Mouse (Mus musculus) mature B cell (primary cell): Measurements from ENCODE around the gene Rac2.

Experiments
- in situ Hi-C: fragments of 300-500 bp; cut with MboI; formaldehyde crosslinking; loops from 2 replicates; pipeline ENCODE4 v1.14.3; 2019

Rac2 gene

DNA sequence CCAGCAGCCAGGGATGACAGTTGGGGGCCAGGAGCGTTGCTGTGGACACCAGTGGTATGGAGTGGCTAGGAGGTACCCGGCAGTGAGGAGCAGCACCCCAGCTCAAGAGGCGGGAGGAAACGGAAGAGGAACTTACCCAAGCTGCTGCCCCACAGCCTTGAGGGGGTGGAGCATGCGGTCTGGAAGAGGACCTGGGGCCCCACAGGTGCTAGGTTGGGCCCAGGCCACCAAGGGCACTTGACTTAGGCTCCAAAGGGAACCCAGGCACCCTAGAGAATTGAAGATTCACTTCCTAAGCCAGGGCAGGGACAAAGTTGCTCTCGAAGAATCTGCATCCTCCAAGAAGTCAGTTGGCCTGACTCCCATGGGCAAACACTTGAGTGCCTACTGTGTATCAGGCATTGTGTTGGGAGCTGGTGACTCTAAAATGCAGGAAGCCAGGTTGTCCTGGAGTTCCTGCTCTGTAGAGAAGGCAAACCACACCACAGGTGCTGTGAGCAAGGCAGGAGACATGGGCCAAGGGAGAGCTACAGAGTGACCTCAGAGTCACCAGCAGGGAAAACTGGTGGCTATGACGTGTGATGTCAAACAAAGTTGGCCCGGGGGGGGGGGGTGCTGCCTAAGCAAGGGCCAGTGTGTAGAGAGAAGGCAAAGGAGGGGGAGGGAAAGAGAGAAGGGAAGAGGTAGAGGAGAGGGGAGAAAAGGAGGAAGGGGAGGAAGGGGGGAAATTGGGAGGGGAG is at the start of gene Rac2:
Gene Rac2 (minus strand): TSS at position 126 of the 740 bp plus-strand sequence.
- in situ Hi-C loops = no loop called here

- in situ Hi-C loops = no loop called here
Observed at GRCm38 (mm10) chr15:78616973-78617372, 44.4 kb upstream of the Rac2 start.

GRCm38 (mm10) chr15:78614536-78614935 is 42.0 kb upstream of the Rac2 start:
- in situ Hi-C loops = no loop called here

DNA sequence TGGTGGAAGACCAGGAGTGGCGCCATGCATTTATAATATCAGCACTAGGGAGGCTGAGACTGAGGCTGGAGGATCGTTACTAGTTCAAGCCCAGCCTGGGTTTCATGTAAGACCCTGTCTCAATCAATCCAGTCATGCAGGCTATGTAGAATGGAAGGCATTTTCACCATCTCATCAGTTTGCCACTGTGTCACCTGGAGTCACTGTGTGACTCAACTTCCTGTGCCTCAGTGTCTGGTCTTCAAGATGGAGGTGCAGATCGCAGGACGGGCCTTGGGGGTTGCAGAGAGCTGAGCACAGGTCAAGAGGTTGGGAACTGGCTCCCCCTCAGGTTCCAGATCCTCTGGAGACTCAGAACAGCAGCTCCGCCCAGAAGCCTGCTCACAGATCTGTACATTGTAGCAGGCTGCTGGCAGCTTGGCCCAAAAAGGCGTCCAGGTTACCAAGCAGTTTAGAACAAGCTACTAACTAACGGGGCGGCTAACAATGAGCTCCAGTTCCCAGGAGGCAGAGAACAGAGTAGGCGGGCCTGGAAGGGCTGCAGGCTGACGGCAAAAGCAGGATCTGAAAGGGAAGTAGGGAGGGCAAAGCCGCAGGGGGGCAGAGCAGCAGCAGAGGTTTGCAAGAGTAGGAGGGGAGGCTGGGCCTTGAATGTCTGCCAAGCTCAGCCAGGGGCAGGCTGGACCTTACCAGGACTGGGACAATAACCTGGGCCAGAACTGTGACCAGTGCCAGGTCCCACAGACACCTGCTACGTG is 38.3 kb upstream of the Rac2 start:
- in situ Hi-C loops = no loop called here

DNA sequence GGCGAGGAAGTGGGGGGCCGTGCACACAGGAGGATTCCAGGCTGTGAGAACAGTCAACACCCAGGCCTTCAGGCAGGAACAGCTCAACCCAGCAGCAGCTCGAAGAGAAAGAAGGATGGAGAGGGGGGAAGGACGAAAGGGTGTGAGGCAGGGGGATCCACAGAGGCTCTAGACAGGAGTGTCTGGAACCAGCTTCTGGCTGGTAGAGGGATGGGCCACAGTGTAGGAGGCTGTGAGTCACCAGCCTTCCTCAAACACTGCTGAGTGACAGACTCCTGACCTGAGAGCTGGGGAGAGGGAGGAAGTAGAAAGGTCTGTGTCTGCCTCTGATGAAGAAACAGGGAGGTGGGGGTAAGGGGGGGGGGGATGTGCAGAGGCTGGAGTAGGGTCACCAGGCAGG is 34.9 kb upstream of the Rac2 start:
- in situ Hi-C loops = no loop called here

DNA sequence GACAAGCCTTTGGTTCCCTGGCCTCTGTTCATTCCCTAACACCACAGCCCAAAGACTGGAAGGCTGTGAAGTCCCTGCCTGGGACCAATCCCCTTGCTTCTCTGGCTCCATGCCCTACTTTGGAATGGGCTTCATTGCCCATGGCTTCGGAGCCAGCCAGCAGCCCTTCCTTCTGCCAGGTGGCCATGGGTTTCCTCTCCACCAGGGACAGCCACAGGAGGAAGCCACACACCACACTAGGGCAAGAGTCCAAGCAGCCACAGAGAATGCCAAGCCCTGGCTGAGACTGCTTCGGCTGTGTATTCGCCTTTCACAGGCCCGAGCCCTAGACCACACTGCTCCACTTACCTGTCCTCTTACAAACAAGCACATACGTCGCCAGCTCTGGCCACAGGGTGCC is 33.5 kb upstream of the Rac2 start:
- in situ Hi-C loops = no loop called here

- in situ Hi-C loops = no loop called here
Observed at GRCm38 (mm10) chr15:78605371-78605791, 32.8 kb upstream of the Rac2 start.

DNA sequence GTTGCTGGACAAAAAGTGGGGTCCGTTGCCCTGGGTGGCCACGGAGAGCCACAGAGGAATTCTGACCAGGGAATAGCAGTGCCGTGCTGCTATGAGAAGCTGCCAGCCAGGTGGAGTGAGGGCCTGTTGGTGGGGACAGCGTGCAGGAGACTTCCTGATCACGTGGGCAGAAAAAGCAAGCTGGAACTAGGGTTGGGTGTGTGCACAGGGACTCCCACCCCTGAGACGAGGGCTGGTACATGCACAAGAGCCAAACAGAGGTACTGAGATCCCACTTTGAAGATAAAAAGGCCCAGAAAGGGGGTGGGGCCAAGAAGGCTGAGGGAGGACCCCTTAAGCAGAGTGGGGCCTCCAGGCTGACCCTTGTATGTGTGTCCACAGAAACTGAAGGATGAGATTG is 31.7 kb upstream of the Rac2 start:
- in situ Hi-C loops = no loop called here

DNA sequence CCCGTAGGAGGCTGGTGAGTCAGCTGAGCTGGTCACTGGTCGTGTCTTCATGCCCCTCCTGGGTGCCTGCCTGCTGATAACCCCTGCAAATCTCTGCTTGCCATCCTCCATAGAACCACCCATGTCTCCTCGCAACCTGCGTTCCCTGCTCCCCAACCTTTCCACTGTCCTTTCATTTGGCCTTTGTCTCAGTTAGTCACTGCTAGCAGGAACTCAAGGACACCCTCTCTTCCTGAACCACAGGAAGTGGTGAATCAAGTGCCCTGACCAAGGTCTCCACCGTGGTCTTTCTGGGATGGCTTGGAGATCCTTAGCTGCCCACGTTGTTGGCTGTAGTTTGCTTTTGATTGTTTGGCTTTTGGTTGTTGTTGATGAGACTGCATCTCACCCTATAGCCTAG is 28.6 kb upstream of the Rac2 start:
- in situ Hi-C loops = no loop called here

GRCm38 (mm10) chr15:78599529-78600193 is 27.1 kb upstream of the Rac2 start:
- in situ Hi-C loops = no loop called here

GRCm38 (mm10) chr15:78599124-78599523 is 26.5 kb upstream of the Rac2 start:
- in situ Hi-C loops = no loop called here

DNA sequence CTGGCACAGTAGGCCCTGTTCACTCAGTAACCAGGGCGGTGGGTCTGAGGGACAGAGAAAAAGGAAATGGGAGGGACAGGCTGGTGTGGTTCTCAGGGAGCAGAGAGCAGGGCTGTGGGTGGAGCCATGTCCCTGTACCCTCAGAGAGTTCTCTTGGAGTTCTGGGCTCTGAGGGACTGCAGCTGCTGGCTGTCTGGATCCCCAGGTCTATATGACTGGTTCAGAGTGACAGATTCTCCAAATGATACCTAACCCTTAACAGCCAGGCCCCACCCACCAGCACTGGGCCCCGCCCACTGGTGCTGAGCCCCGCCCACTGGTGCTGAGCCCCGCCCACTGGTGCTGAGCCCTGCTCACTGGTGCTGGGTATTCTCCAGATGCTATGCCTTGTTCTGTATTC is 25.1 kb upstream of the Rac2 start:
- in situ Hi-C loops = no loop called here

DNA sequence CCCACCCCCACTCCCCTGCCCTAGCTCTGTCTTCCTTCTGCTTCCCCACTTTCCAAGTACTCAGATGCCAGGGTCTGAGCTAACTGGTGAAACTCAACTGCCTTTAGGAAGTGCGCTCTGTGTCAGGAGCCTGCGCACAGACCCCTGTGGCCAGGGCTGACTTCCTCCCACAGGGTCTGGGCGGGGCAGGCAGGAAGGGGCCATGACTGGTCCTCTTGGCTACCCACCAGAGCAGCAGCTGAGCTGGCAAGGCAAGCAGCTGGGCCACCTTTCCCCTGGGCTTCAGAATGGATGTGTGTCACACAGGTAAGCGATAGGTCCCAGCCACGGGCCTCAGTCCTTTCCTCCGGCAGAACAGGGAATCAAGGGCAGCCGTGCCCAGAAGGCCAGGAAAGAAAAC is 24.3 kb upstream of the Rac2 start, which contains the start of gene Cyth4:
Gene Cyth4 (plus strand): TSS at position 134 of the 400 bp plus-strand sequence.
- in situ Hi-C loops = no loop called here

DNA sequence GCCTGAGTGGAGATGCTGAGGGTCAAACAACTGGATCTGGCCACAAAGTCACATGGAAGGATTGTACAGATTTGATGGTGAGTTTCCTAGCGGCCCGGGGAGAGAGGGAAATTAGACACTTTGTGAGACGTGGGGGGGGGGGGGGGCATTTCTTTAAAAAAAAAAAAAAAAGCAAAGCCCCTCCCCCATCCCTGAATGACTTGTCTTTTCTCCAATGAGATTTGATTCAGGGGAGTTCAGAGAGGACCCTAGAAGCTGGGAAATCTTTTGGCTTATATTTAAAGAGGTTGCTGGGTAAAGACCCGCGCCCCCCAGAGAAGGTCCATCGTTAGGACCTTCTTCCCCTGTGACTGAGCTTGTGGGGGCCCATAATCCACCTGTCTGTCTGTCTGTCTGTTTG is 23.9 kb upstream of the Rac2 start:
- in situ Hi-C loops = no loop called here

DNA sequence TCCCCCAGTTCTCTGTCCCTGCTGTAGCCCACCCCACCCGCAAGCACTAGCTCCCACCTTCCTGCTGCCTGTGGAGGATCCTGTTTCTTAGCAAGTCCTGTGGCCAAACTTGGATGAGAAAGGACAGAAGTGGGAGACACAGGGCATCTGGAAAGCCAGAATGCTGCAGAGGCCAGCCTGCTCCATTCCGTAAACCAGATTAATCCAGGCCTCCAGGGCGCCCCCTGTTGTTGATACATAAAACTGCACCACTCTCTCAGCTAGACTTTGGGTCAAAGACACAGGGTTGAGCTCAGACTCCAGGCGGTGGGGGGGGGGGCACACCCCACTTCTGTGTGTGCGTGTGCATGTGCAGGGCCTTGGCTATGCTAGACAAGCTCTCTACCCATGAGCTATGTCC is 22.9 kb upstream of the Rac2 start:
- in situ Hi-C loops = no loop called here

- in situ Hi-C loops = no loop called here
Observed at GRCm38 (mm10) chr15:78594831-78595230, 22.2 kb upstream of the Rac2 start.

DNA sequence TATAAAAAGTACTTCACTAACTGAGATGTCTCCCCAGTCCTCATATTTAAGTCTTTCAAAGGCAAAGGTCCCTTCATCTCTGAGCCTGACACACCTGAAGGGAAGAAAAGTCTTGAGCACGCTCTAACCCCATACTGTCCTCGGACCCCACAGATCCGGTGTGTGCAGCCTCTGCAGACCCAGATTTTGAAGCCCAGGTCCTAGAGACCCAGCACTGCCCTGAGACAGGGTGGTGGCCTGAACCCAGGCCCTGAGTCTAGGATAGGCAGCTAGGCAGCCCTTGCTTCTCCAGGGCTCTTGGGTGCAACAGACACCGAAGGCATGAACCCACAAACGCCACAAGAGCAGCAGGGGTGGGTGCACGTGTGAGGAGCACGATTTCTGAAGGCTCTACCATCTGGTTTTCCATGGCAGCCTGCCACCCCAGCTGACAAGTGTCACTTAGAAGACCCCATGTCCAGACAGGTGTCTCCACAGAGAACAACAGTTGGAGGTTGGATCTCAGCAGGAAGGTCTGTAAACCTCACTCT is 21.4 kb upstream of the Rac2 start:
- in situ Hi-C loops = no loop called here

DNA sequence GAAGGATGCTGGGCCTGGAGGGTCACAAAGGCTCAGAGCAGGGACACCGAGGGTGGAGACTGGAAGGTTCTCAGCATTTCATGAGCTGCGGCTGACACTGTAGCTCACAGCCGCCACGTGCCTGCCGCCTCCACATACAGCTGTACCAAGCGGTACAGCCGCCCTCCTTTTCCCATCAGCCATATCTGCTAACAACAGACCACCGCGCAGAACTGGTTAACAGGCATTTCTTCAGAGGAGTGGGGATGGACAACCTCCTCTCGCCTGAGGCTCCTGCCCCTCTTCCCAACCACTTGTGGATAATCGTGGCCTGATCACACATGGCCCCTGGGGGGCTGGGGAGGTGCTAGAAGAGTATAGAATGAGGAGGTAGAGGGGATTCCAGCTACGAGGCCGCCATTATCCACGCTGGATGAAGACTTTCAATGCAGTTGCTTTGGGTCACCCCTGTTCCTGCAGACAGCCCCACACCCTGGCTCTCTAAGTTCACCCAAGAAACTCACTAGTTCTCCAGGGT is 19.9 kb upstream of the Rac2 start:
- in situ Hi-C loops = no loop called here

GRCm38 (mm10) chr15:78591680-78592451 is 19.3 kb upstream of the Rac2 start:
- in situ Hi-C loops = no loop called here

GRCm38 (mm10) chr15:78590785-78591184 is 18.2 kb upstream of the Rac2 start:
- in situ Hi-C loops = no loop called here

DNA sequence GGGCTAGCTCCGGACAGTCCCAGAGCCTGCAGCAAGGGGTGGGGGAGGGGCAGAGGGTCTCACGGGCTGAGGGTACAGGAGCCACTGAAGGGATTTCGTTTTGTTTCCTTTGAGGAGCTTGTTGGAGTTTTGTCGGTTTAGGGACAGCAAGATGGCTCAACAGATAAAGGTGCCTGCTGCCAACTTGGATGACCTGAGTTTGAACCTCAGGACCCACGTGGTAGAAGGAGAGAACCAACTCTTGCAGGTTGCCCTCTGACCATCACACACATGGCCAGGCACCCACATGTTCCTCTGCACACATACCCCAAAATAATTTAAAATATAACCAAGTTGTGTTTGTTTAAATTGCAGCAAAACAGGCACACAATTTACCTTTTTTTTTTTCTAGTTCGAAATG is 17.4 kb upstream of the Rac2 start:
- in situ Hi-C loops = no loop called here

- in situ Hi-C loops = no loop called here
Observed at GRCm38 (mm10) chr15:78588900-78589299, 16.3 kb upstream of the Rac2 start.
